Mouse (Mus musculus): ENCODE measurements around the gene Cyp4f13.

DNA sequence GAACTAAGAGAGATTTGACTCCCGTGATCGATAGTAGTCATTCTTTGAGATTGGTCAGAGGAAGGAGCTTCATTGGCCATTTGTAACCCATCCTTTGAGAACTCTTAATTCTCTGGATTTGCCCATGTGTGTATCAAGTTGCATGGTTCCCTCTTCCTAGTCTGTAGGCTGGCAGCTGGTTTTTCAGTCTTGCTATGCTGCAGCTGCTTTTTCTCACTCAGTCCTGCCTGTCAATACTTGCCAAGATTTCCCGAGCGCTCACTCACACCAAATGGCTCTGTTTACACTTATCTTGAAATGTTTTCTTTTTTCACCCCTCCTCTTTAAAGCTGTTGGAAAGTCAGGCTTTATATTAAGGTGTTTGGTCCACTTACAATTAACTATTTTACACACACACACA lies 34.2 kb upstream of the Cyp4f13 start:
- TF ChIP-seq CHD2 (IDR thresholded peaks at IDR 0.05; ENCODE audit: low read depth, low read length) (no peak), ZNF384 (IDR thresholded peaks at IDR 0.05; ENCODE audit: low read depth, low read length) (no peak), HCFC1 (IDR thresholded peaks at IDR 0.05; ENCODE audit: borderline replicate concordance, insufficient read depth, low read length) (no peak)

Measured in ES-E14 (cell line).